Mouse (Mus musculus): ENCODE measurements around the gene Cox8a. TPM values are rescaled to one million over a fixed set of nuclear protein-coding genes. Genes with fewer than 3 reads are reported as not detected.
A peak's percentile ranks its signal among the peaks of the same experiment; 100 is the strongest.

The Cox8a gene
- polyA plus RNA-seq (2016; fragmentation: Nextera tagmentation; extraction: Ambion mirVana): 862 and 928 TPM in 2 replicates

- Histone ChIP-seq H3K36me3 (peaks cover 47% of the 10 kb centered on the region), H3K27me3 (ENCODE audit: low read depth, poor library complexity, severe bottlenecking) (no peaks in the 10 kb centered on the region), H3K4me1 (peaks cover 26% of the 10 kb centered on the region), H3K27ac (peak within 1 kb of the TSS; percentile 92), H3K4me3 (peak within 1 kb of the TSS; percentile 93), H3K9me3 (replicated peaks) (no peaks in the 10 kb centered on the region)
- peak; percentile 98 for DNase-seq (ENCODE audit: low spot score)
- under 1% methylated on average over 50 of the region's 50 CpGs for WGBS
Measured at GRCm38 (mm10) chr19:7217162-7217925, at the start of gene Cox8a. TSS of gene Cox8a (minus strand) at chr19:7217616.

DNA sequence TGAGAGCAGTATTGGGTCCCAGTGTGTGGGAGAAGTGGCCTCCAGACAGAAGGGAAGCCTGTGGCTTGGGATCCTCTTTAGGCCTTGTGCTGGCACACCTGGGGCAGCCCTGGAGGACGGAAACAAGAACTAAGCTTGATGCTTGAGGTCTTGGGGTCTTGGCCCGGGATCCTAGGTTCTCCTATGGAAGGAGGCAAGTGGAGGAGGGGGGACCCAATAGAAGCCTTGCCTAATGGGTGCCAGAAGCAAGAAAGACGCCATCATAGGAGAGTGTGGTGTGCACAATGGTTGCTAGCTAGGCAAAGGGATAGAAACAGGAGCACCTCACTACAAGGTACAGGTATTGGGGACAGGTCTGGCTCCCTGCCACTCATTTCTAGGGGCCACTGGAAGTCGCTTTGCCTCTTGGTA, 49.0 kb upstream of the Cox8a start:
- H3K4me1 ChIP-seq: peaks cover 62% of the 10 kb centered on the region
- H3K9me3 ChIP-seq (replicated peaks): no peaks in the 10 kb centered on the region
- 43% methylated on average over 4 of the region's 4 CpGs for WGBS
- H3K4me3 ChIP-seq: peak overlapping the region; percentile 76
- peaks cover 19% of the 10 kb centered on the region for H3K36me3 ChIP-seq
- H3K27ac ChIP-seq: peak overlapping the region; percentile 99
- H3K27me3 ChIP-seq (ENCODE audit: low read depth, poor library complexity, severe bottlenecking): no peaks in the 10 kb centered on the region
- peak; percentile 49 for DNase-seq (ENCODE audit: low spot score)

- H3K9me3 ChIP-seq (replicated peaks): no peaks in the 10 kb centered on the region
- peak overlapping the region; percentile 99 for H3K27ac ChIP-seq
- DNase-seq (ENCODE audit: low spot score): peak; percentile 72
- no peaks in the 10 kb centered on the region for H3K27me3 ChIP-seq (ENCODE audit: low read depth, poor library complexity, severe bottlenecking)
- H3K4me1 ChIP-seq: peaks cover 54% of the 10 kb centered on the region
- WGBS: 13% methylated on average over 14 of the region's 14 CpGs
- H3K36me3 ChIP-seq: peaks cover 11% of the 10 kb centered on the region
- peak overlapping the region; percentile 23 for H3K4me3 ChIP-seq
Measured at GRCm38 (mm10) chr19:7265478-7266191, 48.2 kb upstream of the Cox8a start.

- Histone ChIP-seq H3K27ac (peak overlapping the region; percentile 99), H3K27me3 (ENCODE audit: low read depth, poor library complexity, severe bottlenecking) (no peaks in the 10 kb centered on the region), H3K9me3 (replicated peaks) (no peaks in the 10 kb centered on the region), H3K36me3 (peaks cover 3% of the 10 kb centered on the region), H3K4me3 (peak overlapping the region; percentile 3; the same call in 1 of the 2 replicates), H3K4me1 (peaks cover 47% of the 10 kb centered on the region)
- 21% methylated on average over 6 of the region's 6 CpGs for WGBS
- DNase-seq (ENCODE audit: low spot score): peak; percentile 56
Measured at GRCm38 (mm10) chr19:7264766-7265331, 47.4 kb upstream of the Cox8a start.

DNA sequence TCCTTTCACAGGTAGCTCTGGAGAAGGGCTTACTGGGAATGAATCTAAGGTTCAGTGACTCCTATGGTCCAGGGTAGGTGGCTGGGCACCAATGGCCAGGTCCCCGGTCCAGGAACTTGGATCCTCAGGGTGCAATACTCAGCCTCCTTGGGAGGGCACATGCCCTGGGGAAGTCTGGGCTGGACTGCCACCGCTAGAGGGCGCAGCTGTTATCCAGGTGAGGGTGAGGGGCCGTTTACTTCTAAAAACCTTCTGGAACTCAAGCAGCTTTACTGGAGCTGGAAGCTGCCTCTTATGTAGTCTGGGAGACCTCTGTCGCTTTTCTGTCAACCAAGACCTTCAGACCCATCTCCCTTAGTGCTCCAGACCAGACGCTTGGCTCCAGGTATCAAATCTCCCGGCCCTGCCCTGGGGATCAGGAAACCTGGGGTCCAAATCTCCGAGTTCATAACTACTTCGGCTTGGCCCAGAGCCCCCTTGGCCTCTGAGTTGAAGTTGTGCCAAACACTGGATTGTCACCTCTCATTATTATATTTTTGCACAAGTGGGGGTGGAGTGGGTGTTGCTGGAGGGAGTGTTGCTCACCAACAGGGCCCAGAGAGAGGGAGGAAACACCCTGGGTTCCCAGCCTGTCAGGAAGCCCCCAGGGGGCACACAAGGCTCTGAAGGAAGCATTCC, 46.8 kb upstream of the Cox8a start:
- H3K27ac ChIP-seq: peak overlapping the region; percentile 99
- H3K9me3 ChIP-seq (replicated peaks): no peaks in the 10 kb centered on the region
- 22% methylated on average over 9 of the region's 9 CpGs for WGBS
- H3K4me3 ChIP-seq: peak overlapping the region; percentile 3; the same call in 1 of the 2 replicates
- no peaks in the 10 kb centered on the region for H3K36me3 ChIP-seq
- no peaks in the 10 kb centered on the region for H3K27me3 ChIP-seq (ENCODE audit: low read depth, poor library complexity, severe bottlenecking)
- peaks cover 43% of the 10 kb centered on the region for H3K4me1 ChIP-seq
- peak; percentile 94 for DNase-seq (ENCODE audit: low spot score)

DNA sequence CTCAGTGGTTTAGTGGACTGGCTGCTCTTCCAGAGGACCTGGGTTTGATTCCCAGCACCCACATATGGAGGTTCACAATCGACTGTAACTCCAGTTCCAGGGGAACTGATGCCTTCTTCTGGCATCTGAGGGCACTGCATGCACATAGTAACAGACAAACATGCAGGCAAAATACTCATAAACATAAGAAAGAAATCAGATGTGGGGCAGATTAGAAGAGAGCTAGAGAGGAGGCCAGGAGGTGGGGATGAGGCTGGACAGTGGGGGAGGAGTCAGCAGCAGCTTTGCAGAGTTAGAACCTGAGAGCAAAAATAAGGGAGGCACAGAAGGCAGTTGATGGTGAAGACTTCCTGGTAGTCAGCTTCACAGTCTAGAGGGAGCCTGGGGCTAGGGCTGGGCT, 45.2 kb upstream of the Cox8a start:
- 92% methylated on average over 1 of the region's 1 CpGs for WGBS
- DNase-seq (ENCODE audit: low spot score): no peak
- Histone ChIP-seq H3K27me3 (ENCODE audit: low read depth, poor library complexity, severe bottlenecking) (no peaks in the 10 kb centered on the region), H3K27ac (no peak overlapping the region), H3K4me3 (no peak overlapping the region), H3K4me1 (peaks cover 38% of the 10 kb centered on the region), H3K36me3 (no peaks in the 10 kb centered on the region), H3K9me3 (replicated peaks) (no peaks in the 10 kb centered on the region)

DNA sequence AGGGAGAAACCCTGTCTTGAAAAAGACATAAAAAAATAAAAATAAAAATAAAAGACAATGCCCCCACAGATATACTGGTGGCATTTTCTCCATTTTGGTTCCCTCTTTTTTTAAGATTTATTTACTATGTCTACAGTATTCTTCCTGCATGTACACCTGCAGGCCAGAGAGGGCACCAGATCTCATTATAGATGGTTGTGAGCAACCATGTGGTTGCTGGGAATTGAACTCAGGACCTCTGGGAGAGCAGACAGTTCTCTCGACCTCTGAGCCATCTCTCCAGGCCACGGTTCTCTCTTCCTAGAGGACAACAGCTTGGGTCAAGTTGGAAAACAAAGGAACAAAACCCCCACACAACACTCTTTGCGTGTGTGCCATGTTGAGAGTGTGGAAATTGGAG, 44.5 kb upstream of the Cox8a start:
- 89% methylated on average over 3 of the region's 3 CpGs for WGBS
- Histone ChIP-seq H3K4me1 (peaks cover 31% of the 10 kb centered on the region), H3K27ac (no peak overlapping the region), H3K36me3 (no peaks in the 10 kb centered on the region), H3K27me3 (ENCODE audit: low read depth, poor library complexity, severe bottlenecking) (no peaks in the 10 kb centered on the region), H3K9me3 (replicated peaks) (no peaks in the 10 kb centered on the region), H3K4me3 (no peak overlapping the region)
- no peak for DNase-seq (ENCODE audit: low spot score)

GRCm38 (mm10) chr19:7261476-7261875, 44.1 kb upstream of the Cox8a start:
- DNase-seq (ENCODE audit: low spot score): no peak
- Histone ChIP-seq H3K27ac (no peak overlapping the region), H3K36me3 (no peaks in the 10 kb centered on the region), H3K4me1 (peaks cover 27% of the 10 kb centered on the region), H3K9me3 (replicated peaks) (no peaks in the 10 kb centered on the region), H3K4me3 (no peak overlapping the region), H3K27me3 (ENCODE audit: low read depth, poor library complexity, severe bottlenecking) (no peaks in the 10 kb centered on the region)
- 79% methylated on average over 1 of the region's 1 CpGs for WGBS

GRCm38 (mm10) chr19:7257881-7258280, 40.5 kb upstream of the Cox8a start:
- no peak overlapping the region for H3K27ac ChIP-seq
- no peak overlapping the region for H3K4me3 ChIP-seq
- H3K27me3 ChIP-seq (ENCODE audit: low read depth, poor library complexity, severe bottlenecking): no peaks in the 10 kb centered on the region
- H3K9me3 ChIP-seq (replicated peaks): no peaks in the 10 kb centered on the region
- DNase-seq (ENCODE audit: low spot score): no peak
- H3K36me3 ChIP-seq: no peaks in the 10 kb centered on the region
- 85% methylated on average over 5 of the region's 5 CpGs for WGBS
- no peaks in the 10 kb centered on the region for H3K4me1 ChIP-seq

- Histone ChIP-seq H3K27me3 (ENCODE audit: low read depth, poor library complexity, severe bottlenecking) (no peaks in the 10 kb centered on the region), H3K36me3 (no peaks in the 10 kb centered on the region), H3K4me1 (peaks cover 8% of the 10 kb centered on the region), H3K4me3 (no peak overlapping the region), H3K9me3 (replicated peaks) (no peaks in the 10 kb centered on the region), H3K27ac (no peak overlapping the region)
- WGBS: 79% methylated on average over 3 of the region's 3 CpGs
- no peak for DNase-seq (ENCODE audit: low spot score)
Measured at GRCm38 (mm10) chr19:7246021-7246420, 28.6 kb upstream of the Cox8a start.

DNA sequence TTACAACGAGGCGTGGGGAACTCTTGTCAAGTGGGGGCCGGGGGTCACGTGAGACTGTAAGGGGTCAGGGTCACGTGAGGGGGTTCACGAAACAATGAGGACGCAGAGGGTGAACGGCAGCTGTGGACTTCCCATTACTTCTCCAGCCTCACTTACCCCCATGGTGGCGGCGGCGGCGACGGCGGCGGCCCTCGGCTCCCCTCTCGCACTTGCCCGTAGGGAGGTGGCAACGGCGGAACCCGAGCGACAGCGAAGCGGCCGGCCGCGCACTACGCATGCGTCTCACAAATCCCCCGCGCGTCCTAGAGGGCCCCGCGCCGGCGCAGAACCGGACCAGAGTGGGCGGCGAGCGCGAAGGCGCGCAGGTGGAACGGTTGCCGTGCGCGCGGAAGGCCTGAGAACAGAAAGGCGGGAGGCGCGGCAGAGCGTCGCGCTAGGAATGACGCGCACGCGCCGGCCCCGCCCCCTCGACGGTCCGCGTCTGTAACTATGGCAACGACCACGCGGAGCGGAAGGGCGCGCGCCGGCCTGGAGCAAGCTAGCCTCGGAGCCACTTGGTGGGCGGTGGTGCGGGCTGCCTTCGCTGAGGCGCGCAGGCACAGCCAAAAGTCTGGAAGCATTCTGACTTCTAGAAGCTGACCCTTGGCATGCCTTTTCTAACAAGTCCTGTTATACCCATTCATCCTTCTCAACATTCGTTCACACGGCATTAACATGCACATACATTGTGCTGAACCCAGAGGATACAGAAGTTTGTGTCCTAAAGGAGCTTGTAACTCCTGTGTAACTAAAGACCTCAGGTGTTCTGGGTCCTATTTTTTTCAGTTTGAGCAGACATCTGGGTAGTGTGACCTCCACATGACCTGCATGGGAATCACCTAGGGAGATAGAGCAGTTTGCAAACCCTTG, 23.6 kb upstream of the Cox8a start, which contains the start of gene Naa40:
Gene Naa40, minus strand, starts transcription at position 402 of the 909 bp plus-strand sequence.
- WGBS: 2% methylated on average over 80 of the region's 80 CpGs
- H3K36me3 ChIP-seq: peaks cover 30% of the 10 kb centered on the region
- H3K27ac ChIP-seq: peak within 1 kb of the TSS; percentile 94

GRCm38 (mm10) chr19:7240291-7240690, 22.9 kb upstream of the Cox8a start:
- Histone ChIP-seq H3K27me3 (ENCODE audit: low read depth, poor library complexity, severe bottlenecking) (no peaks in the 10 kb centered on the region), H3K36me3 (peaks cover 37% of the 10 kb centered on the region), H3K27ac (peak overlapping the region; percentile 94), H3K4me1 (peaks cover 39% of the 10 kb centered on the region), H3K9me3 (replicated peaks) (no peaks in the 10 kb centered on the region), H3K4me3 (peak overlapping the region; percentile 87)
- 6% methylated on average over 13 of the region's 13 CpGs for WGBS
- DNase-seq (ENCODE audit: low spot score): no peak

More for the DNA sequence above, 23.6 kb upstream of the Cox8a start, which contains the start of gene Naa40:
- no peaks in the 10 kb centered on the region for H3K9me3 ChIP-seq (replicated peaks)
- peaks cover 39% of the 10 kb centered on the region for H3K4me1 ChIP-seq
- H3K4me3 ChIP-seq: peak within 1 kb of the TSS; percentile 87
- no peaks in the 10 kb centered on the region for H3K27me3 ChIP-seq (ENCODE audit: low read depth, poor library complexity, severe bottlenecking)
- peak; percentile 97 for DNase-seq (ENCODE audit: low spot score)
